Comparison of ENCODE assay signal across 8 mouse cellular contexts in the genomic region with DNA sequence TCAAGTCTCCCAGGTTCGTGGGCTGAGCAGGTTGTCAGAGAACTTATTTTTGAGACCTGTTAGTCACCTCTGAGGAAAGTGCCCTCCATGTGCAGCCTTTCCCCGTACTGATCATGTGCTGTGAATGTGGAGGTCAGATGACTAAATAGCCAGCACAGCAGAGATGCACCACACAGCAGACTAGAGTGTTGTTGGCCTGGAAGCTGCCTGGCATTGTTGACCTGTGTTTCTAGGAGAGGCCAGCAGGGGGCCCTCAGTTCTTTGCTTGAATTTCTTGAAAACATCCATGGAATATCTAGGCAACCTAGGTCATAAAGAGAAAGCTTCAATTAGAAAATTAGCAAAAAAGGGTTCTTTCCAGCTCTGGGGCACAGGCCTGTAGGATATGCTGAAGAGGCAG. TPM values are rescaled to one million over a fixed set of nuclear protein-coding genes. Genes with fewer than 3 reads are reported as not detected.
A peak's percentile ranks its signal among the peaks of the same experiment; 100 is the strongest.
DNase-seq lines count a peak whose midpoint lies in the region; ATAC-seq and TF ChIP-seq lines count a peak whose summit lies in the region.

No protein-coding gene starts in this region.

- TF ChIP-seq POLR2A in testis, adult 2 months (IDR thresholded peaks at IDR 0.05; ENCODE audit: control insufficient read depth, low read depth, low read length): no peak
- no peak for TF ChIP-seq POLR2A in kidney, adult 2 months (IDR thresholded peaks at IDR 0.05; ENCODE audit: low read depth, low read length)

- H3K27me3 ChIP-seq in testis, adult 2 months (ENCODE audit: control insufficient read depth, insufficient read depth, low read length): no peaks in the 10 kb centered on the region
- no peaks in the 10 kb centered on the region for H3K27me3 ChIP-seq in kidney, adult 2 months (replicated peaks; ENCODE audit: control insufficient read depth, insufficient read depth, low read length)

- H3K4me3 ChIP-seq in testis, adult 2 months (ENCODE audit: control insufficient read depth, low read depth, low read length): no peak overlapping the region
- no peak overlapping the region for H3K4me3 ChIP-seq in kidney, adult 2 months (ENCODE audit: insufficient read depth, low read depth, low read length)

- peaks cover 2% of the 10 kb centered on the region; the same call in 1 of the 2 replicates for H3K4me1 ChIP-seq in testis, adult 2 months (ENCODE audit: control insufficient read depth, insufficient read depth, low read length)
- no peaks in the 10 kb centered on the region for H3K4me1 ChIP-seq in kidney, adult 2 months (ENCODE audit: control insufficient read depth, insufficient read depth, low read length)

- H3K27ac ChIP-seq in testis, adult 2 months (ENCODE audit: control insufficient read depth, insufficient read depth, low read depth, low read length): no peak overlapping the region
- H3K27ac ChIP-seq in kidney, adult 2 months (ENCODE audit: insufficient read depth, low read depth, low read length): no peak overlapping the region

- ATAC-seq in megakaryocyte, adult 5-6 weeks (ENCODE audit: poor library complexity, severe bottlenecking): peak; percentile 35
- ATAC-seq in erythroid progenitor cell, adult 5-6 weeks (replicated peaks; ENCODE audit: low FRiP score, poor library complexity, severe bottlenecking): no peak

- WGBS in kidney, adult 2 months: 39% methylated on average over 2 of the region's 2 CpGs

- no peaks in the 10 kb centered on the region for H3K36me3 ChIP-seq in testis, adult 2 months (ENCODE audit: control insufficient read depth, insufficient read depth, low read length)
- no peaks in the 10 kb centered on the region for H3K36me3 ChIP-seq in kidney, adult 2 months (ENCODE audit: control insufficient read depth, insufficient read depth, low read length)

- DNase-seq in heart, adult 11 months: peak; percentile 92
- DNase-seq in heart, postnatal 25 days (ENCODE audit: low spot score): no peak
- no peak for DNase-seq in testis, postnatal 14 days (ENCODE audit: low spot score)
- peak; percentile 41 to 48 for DNase-seq in cerebellum, postnatal 36 days
- DNase-seq in kidney, adult 2 months: peak; percentile 67

- intact Hi-C loops in heart, postnatal 25 days (cut with DNase I): loop anchor here (2.0 to 5.0 kb wide), 5 partner anchors 237 to 682 kb away; partner anchors contain the start of gene Gabarapl1

- peak; percentile 35; the same call in 1 of the 2 replicates for TF ChIP-seq CTCF in testis, adult 2 months (IDR thresholded peaks at IDR 0.05; ENCODE audit: control insufficient read depth, insufficient read depth, insufficient replicate concordance, low read depth, low read length)
- TF ChIP-seq CTCF in kidney, adult 2 months (conservative IDR thresholded peaks at IDR 0.05; ENCODE audit: insufficient read depth, insufficient read length, low read depth, low read length): peak; percentile 63

RNA-seq across cellular contexts. Expression of gene Klrb1b, which starts 23.8 kb away (rescaled TPM):
- under 1 TPM in 1 of 2 experiments, not detected in 1; 0.10 TPM for total RNA-seq in heart, postnatal 25 days (2021)
- not detected in 2 replicates for polyA plus RNA-seq in testis, adult 2 months (2012; rRNA removed)
- polyA plus RNA-seq in kidney, adult 2 months (2012; rRNA removed): 0.03 and 0.11 TPM in 2 replicates
- 4.5 and 11.2 TPM in 2 replicates for total RNA-seq in megakaryocyte, adult 5-6 weeks (2015)
- total RNA-seq in megakaryocyte, adult 5-6 weeks (2017): 2.6 and 3.6 TPM in 2 replicates
- total RNA-seq in erythroid progenitor cell, adult 5-6 weeks (2015; ENCODE audit: low replicate concordance): 2.9 TPM in 1 of 2 replicates, not detected in the other
- not detected in 2 replicates for total RNA-seq in erythroid progenitor cell, adult 5-6 weeks (2017; ENCODE audit: low replicate concordance)

RNA-seq across cellular contexts. Expression of gene Gm44511, which starts 23.8 kb away (rescaled TPM):
- not detected for total RNA-seq in heart, postnatal 25 days (2021)
- not detected in 2 replicates for polyA plus RNA-seq in testis, adult 2 months (2012; rRNA removed)
- polyA plus RNA-seq in kidney, adult 2 months (2012; rRNA removed): 0.23 TPM in 1 of 2 replicates, not detected in the other
- 2.7 TPM in 1 of 2 replicates, not detected in the other for total RNA-seq in megakaryocyte, adult 5-6 weeks (2015)
- 3.4 TPM in 1 of 2 replicates, not detected in the other for total RNA-seq in megakaryocyte, adult 5-6 weeks (2017)
- total RNA-seq in erythroid progenitor cell, adult 5-6 weeks (2015; ENCODE audit: low replicate concordance): not detected in 2 replicates
- total RNA-seq in erythroid progenitor cell, adult 5-6 weeks (2017; ENCODE audit: low replicate concordance): not detected in 2 replicates

RNA-seq across cellular contexts. Expression of gene Clec2i, which starts 37.5 kb away (rescaled TPM):
- total RNA-seq in heart, postnatal 25 days (2021): under 1 TPM in 1 of 2 experiments, not detected in 1; 0.23 TPM
- 0.07 TPM in 1 of 2 replicates, not detected in the other for polyA plus RNA-seq in testis, adult 2 months (2012; rRNA removed)
- polyA plus RNA-seq in kidney, adult 2 months (2012; rRNA removed): 0.10 and 0.50 TPM in 2 replicates
- 34.3 and 38.5 TPM in 2 replicates for total RNA-seq in megakaryocyte, adult 5-6 weeks (2015)
- 58.0 and 59.7 TPM in 2 replicates for total RNA-seq in megakaryocyte, adult 5-6 weeks (2017)
- 3.2 and 4.6 TPM in 2 replicates for total RNA-seq in erythroid progenitor cell, adult 5-6 weeks (2015; ENCODE audit: low replicate concordance)
- 7.7 and 13.5 TPM in 2 replicates for total RNA-seq in erythroid progenitor cell, adult 5-6 weeks (2017; ENCODE audit: low replicate concordance)

RNA-seq across cellular contexts. Expression of gene BC035044, which starts 41.0 kb away (rescaled TPM):
- total RNA-seq in heart, postnatal 25 days (2021): under 1 TPM; 0.28 to 0.42 TPM
- 0.08 and 0.09 TPM in 2 replicates for polyA plus RNA-seq in testis, adult 2 months (2012; rRNA removed)
- polyA plus RNA-seq in kidney, adult 2 months (2012; rRNA removed): 0.45 and 1.6 TPM in 2 replicates
- total RNA-seq in megakaryocyte, adult 5-6 weeks (2015): 154 and 164 TPM in 2 replicates
- total RNA-seq in megakaryocyte, adult 5-6 weeks (2017): 141 and 149 TPM in 2 replicates
- total RNA-seq in erythroid progenitor cell, adult 5-6 weeks (2015; ENCODE audit: low replicate concordance): 10.1 and 21.4 TPM in 2 replicates
- 19.9 and 20.8 TPM in 2 replicates for total RNA-seq in erythroid progenitor cell, adult 5-6 weeks (2017; ENCODE audit: low replicate concordance)

Comparison
In these comparisons a context has a peak if more than half of its experiments do, and no peak if none do; other contexts are left out.
1. DNase-seq: peak in heart, adult 11 months (single experiment), cerebellum, postnatal 36 days (2 of 2) and kidney, adult 2 months (single experiment); none in heart, postnatal 25 days (single experiment) and testis, postnatal 14 days (single experiment).